Mouse (Mus musculus) small intestine, adult 2 months (tissue): ENCODE results near the gene AI464131. TPM values are rescaled to one million over a fixed set of nuclear protein-coding genes. Genes with fewer than 3 reads are reported as not detected.
A peak's percentile ranks its signal among the peaks of the same experiment; 100 is the strongest.

Source experiments
- H3K27ac ChIP-seq: fragments of 200-500 bp; 2 replicates; pipeline ENCODE4 v1.5.1; 2012; ENCODE audit warnings: low read depth, low read length, control low read depth, inconsistent platforms; ENCODE audit not compliant: insufficient read depth
- H3K27me3 ChIP-seq: fragments of 200-500 bp; 2 replicates; pipeline ENCODE4 v1.6.1; 2012; ENCODE audit warnings: mild to moderate bottlenecking, moderate library complexity, low read length, inconsistent platforms; ENCODE audit not compliant: control insufficient read depth, insufficient read depth
- H3K36me3 ChIP-seq: fragments of 200-500 bp; 2 replicates; pipeline ENCODE4 v1.6.1; 2012; ENCODE audit warnings: mild to moderate bottlenecking, low read length, control low read depth, inconsistent platforms; ENCODE audit not compliant: control insufficient read depth, insufficient read depth
- H3K4me1 ChIP-seq: fragments of 200-500 bp; 2 replicates; pipeline ENCODE4 v1.6.1; 2012; ENCODE audit warnings: low read length, inconsistent platforms, mixed read lengths; ENCODE audit not compliant: control insufficient read depth, insufficient read depth, insufficient read length
- H3K4me3 ChIP-seq: fragments of 200-500 bp; 2 replicates; pipeline ENCODE4 v1.5.1; 2012; ENCODE audit warnings: low read depth, mild to moderate bottlenecking, control low read depth, inconsistent platforms, low read length, moderate library complexity
- CTCF ChIP-seq: fragments of 200-500 bp; IDR thresholded peaks from 2 replicates; pipeline ENCODE4 v1.5.1; 2012; ENCODE audit warnings: low read depth, mild to moderate bottlenecking, control low read depth, inconsistent platforms, low read length, moderate library complexity, mixed read lengths; ENCODE audit not compliant: insufficient replicate concordance, insufficient read length; ENCODE audit errors: extremely low read depth
- POLR2A ChIP-seq: fragments of 200-500 bp; IDR thresholded peaks from 2 replicates; pipeline ENCODE4 v1.6.1; 2012; ENCODE audit warnings: low read depth, mild to moderate bottlenecking, control low read depth, inconsistent platforms, low read length, moderate library complexity
- WGBS: fragments of 180-500 bp; shearing (Covaris S2); methylation state at CpG from one replicate; pipeline ENCODE4 v1.1.7; 2018; 5-methylcytosine and 5-hydroxymethylcytosine counted together
- polyA plus RNA-seq: library from polyadenylated mRNA; depleted of rRNA; stranded (reverse); fragments of >200 nt; gene quantifications from 2 replicates; pipeline ENCODE4 v1.2.3, GENCODE M21; 2012

Gene AI464131
- polyA plus RNA-seq, 1 experiment: 10.2 TPM

- Histone ChIP-seq H3K27ac (no peak overlapping the region), H3K4me1 (peaks cover 10% of the 10 kb centered on the region; the same call in 1 of the 2 replicates), H3K27me3 (peaks cover 3% of the 10 kb centered on the region), H3K4me3 (no peak overlapping the region), H3K36me3 (no peaks in the 10 kb centered on the region)
- 11% methylated on average over 13 of the region's 13 CpGs for WGBS
- TF ChIP-seq POLR2A (no peak), CTCF (peak; percentile 76; the same call in 1 of the 2 replicates)
These were observed 3.3 kb upstream of the AI464131 start for GRCm38 (mm10) chr4:41506156-41506555.

- Histone ChIP-seq H3K4me1 (peaks cover 15% of the 10 kb centered on the region; the same call in 1 of the 2 replicates), H3K27me3 (peaks cover 3% of the 10 kb centered on the region), H3K4me3 (no peak overlapping the region), H3K36me3 (no peaks in the 10 kb centered on the region), H3K27ac (no peak overlapping the region)
- TF ChIP-seq POLR2A (no peak), CTCF (peak; percentile 47; the same call in 1 of the 2 replicates)
- WGBS: 76% methylated on average over 11 of the region's 11 CpGs
These were observed 2.3 kb upstream of the AI464131 start for GRCm38 (mm10) chr4:41505131-41505551.

GRCm38 (mm10) chr4:41504325-41504724 is 1.4 kb upstream of the AI464131 start:
- WGBS: 80% methylated on average over 5 of the region's 5 CpGs
- H3K4me1 ChIP-seq: peaks cover 15% of the 10 kb centered on the region; the same call in 1 of the 2 replicates

GRCm38 (mm10) chr4:41502171-41502940 is 520 bp downstream of the AI464131 start:
- 6% methylated on average over 20 of the region's 20 CpGs for WGBS
- H3K27me3 ChIP-seq: no peaks in the 10 kb centered on the region
- H3K4me3 ChIP-seq: peak overlapping the region; percentile 67
- peaks cover 17% of the 10 kb centered on the region for H3K36me3 ChIP-seq
- TF ChIP-seq CTCF (no peak), POLR2A (no peak)
- peak overlapping the region; percentile 10; the same call in 1 of the 2 replicates for H3K27ac ChIP-seq
- peaks cover 18% of the 10 kb centered on the region for H3K4me1 ChIP-seq

More at GRCm38 (mm10) chr4:41504325-41504724, 1.4 kb upstream of the AI464131 start:
- H3K27me3 ChIP-seq: peaks cover 3% of the 10 kb centered on the region
- no peaks in the 10 kb centered on the region for H3K36me3 ChIP-seq
- H3K27ac ChIP-seq: no peak overlapping the region
- no peak overlapping the region for H3K4me3 ChIP-seq
- no peak for TF ChIP-seq POLR2A
- no peak for TF ChIP-seq CTCF

- Histone ChIP-seq H3K4me1 (peaks cover 17% of the 10 kb centered on the region), H3K36me3 (peaks cover 19% of the 10 kb centered on the region), H3K27me3 (no peaks in the 10 kb centered on the region), H3K27ac (0 out of 2 replicates have a peak overlapping the region, but pooled peaks have one; percentile 4), H3K4me3 (no peak overlapping the region)
- WGBS: 30% methylated on average over 4 of the region's 4 CpGs
- TF ChIP-seq POLR2A: no peak
- no peak for TF ChIP-seq CTCF
These were observed 2.1 kb downstream of the AI464131 start for GRCm38 (mm10) chr4:41500787-41501186.

- Histone ChIP-seq H3K36me3 (peaks cover 19% of the 10 kb centered on the region), H3K4me3 (no peak overlapping the region), H3K4me1 (peaks cover 21% of the 10 kb centered on the region), H3K27ac (no peak overlapping the region), H3K27me3 (no peaks in the 10 kb centered on the region)
- no peak for TF ChIP-seq POLR2A
- no peak for TF ChIP-seq CTCF
- 82% methylated on average over 8 of the region's 8 CpGs for WGBS
These were observed 3.3 kb downstream of the AI464131 start for GRCm38 (mm10) chr4:41499619-41500018.

DNA sequence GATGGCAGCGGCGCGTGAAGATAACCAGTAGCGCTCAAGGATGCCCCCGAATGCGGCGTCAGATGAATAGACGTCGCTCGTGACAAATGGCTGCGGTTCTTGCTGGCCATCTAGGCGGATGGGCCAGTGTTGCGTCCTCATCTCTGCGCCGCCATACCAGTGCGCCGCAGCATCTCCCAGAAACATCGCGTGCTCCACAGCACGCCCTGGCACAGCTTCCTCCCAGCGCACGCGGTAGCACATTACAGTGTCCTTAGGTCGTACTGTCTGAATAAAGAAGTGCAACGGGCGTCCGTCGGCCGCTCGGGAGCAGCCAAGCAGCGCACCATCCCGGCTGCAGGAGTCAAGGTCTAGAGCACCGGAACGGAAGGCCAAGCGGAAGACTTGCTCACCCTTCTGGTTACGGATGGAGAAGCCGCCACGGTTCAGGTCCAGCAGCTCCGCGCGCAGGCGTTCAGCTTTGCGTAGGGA is 3.9 kb downstream of the AI464131 start:
- 76% methylated on average over 43 of the region's 43 CpGs for WGBS
- Histone ChIP-seq H3K4me3 (no peak overlapping the region), H3K36me3 (peaks cover 19% of the 10 kb centered on the region), H3K27ac (no peak overlapping the region), H3K27me3 (no peaks in the 10 kb centered on the region), H3K4me1 (peaks cover 26% of the 10 kb centered on the region)
- no peak for TF ChIP-seq POLR2A
- TF ChIP-seq CTCF: no peak
